Mouse (Mus musculus): ENCODE results near the gene Gm9046. TPM values are rescaled to one million over a fixed set of nuclear protein-coding genes. Genes with fewer than 3 reads are reported as not detected.
"Not testable (repeated sequence)": the region's sequence is repeated elsewhere in the genome, so short reads cannot be mapped to it uniquely, and the experiment has no call there.

Gene Gm9046
- not detected in 2 replicates for polyA plus RNA-seq (2014; fragmentation: Nextera tagmentation; extraction: Ambion mirVana)

GRCm38 (mm10) chr10:118343155-118343554, at the start of gene Gm9046:
Gene Gm9046 (minus strand): TSS chr10:118343255.
- not testable (repeated sequence) for H3K4me1 ChIP-seq (ENCODE audit: control insufficient read depth, insufficient read depth, low read length)

GRCm38 (mm10) chr10:118370443-118370842, 27.4 kb upstream of the Gm9046 start:
- H3K36me3 ChIP-seq (ENCODE audit: control insufficient read depth, insufficient read depth, low read length): no peaks in the 10 kb centered on the region
- no peak overlapping the region for H3K9ac ChIP-seq (replicated peaks; ENCODE audit: low read depth, low read length)
- no peaks in the 10 kb centered on the region for H3K9me3 ChIP-seq (ENCODE audit: control insufficient read depth, low read depth, low read length)
- 0 out of 2 replicates have a peak overlapping the region, but pooled peaks have one; percentile 20 for H3K4me2 ChIP-seq (replicated peaks; ENCODE audit: low read depth, low read length)
- no peaks in the 10 kb centered on the region for H3K27me3 ChIP-seq (ENCODE audit: control insufficient read depth, insufficient read depth, low read length)
- H3K4me1 ChIP-seq (ENCODE audit: control insufficient read depth, insufficient read depth, low read length): 0 out of 2 replicates have a peak, but pooled peaks cover 2% of the 10 kb centered on the region
- 7% methylated on average over 10 of the region's 10 CpGs for WGBS
- H3K27ac ChIP-seq (ENCODE audit: low read length): no peak overlapping the region
- peak; percentile 85 for ATAC-seq (ENCODE audit: insufficient number of reproducible peaks, insufficient read depth, low FRiP score, low read depth)
- H3K4me3 ChIP-seq (ENCODE audit: low read depth, low read length): no peak overlapping the region

More at GRCm38 (mm10) chr10:118343155-118343554, at the start of gene Gm9046:
- WGBS: no CpG with 5 or more reads among the region's 14 CpGs
- H3K4me3 ChIP-seq (ENCODE audit: low read depth, low read length); H3K36me3 ChIP-seq (ENCODE audit: control insufficient read depth, insufficient read depth, low read length); H3K9ac ChIP-seq (replicated peaks; ENCODE audit: low read depth, low read length); H3K27ac ChIP-seq (ENCODE audit: low read length); ATAC-seq (ENCODE audit: insufficient number of reproducible peaks, insufficient read depth, low FRiP score, low read depth); H3K27me3 ChIP-seq (ENCODE audit: control insufficient read depth, insufficient read depth, low read length); H3K9me3 ChIP-seq (ENCODE audit: control insufficient read depth, low read depth, low read length); H3K4me2 ChIP-seq (replicated peaks; ENCODE audit: low read depth, low read length): not testable (repeated sequence)

GRCm38 (mm10) chr10:118369518-118369917, 26.5 kb upstream of the Gm9046 start:
- no peak overlapping the region for H3K27ac ChIP-seq (ENCODE audit: low read length)
- no peak overlapping the region for H3K4me2 ChIP-seq (replicated peaks; ENCODE audit: low read depth, low read length)
- no peak overlapping the region for H3K9ac ChIP-seq (replicated peaks; ENCODE audit: low read depth, low read length)
- H3K4me1 ChIP-seq (ENCODE audit: control insufficient read depth, insufficient read depth, low read length): 0 out of 2 replicates have a peak, but pooled peaks cover 2% of the 10 kb centered on the region
- H3K9me3 ChIP-seq (ENCODE audit: control insufficient read depth, low read depth, low read length): no peaks in the 10 kb centered on the region
- no peak overlapping the region for H3K4me3 ChIP-seq (ENCODE audit: low read depth, low read length)
- no peaks in the 10 kb centered on the region for H3K36me3 ChIP-seq (ENCODE audit: control insufficient read depth, insufficient read depth, low read length)
- no peak for ATAC-seq (ENCODE audit: insufficient number of reproducible peaks, insufficient read depth, low FRiP score, low read depth)
- no peaks in the 10 kb centered on the region for H3K27me3 ChIP-seq (ENCODE audit: control insufficient read depth, insufficient read depth, low read length)
- WGBS: 93% methylated on average over 9 of the region's 9 CpGs

- H3K27me3 ChIP-seq (ENCODE audit: control insufficient read depth, insufficient read depth, low read length); H3K36me3 ChIP-seq (ENCODE audit: control insufficient read depth, insufficient read depth, low read length); ATAC-seq (ENCODE audit: insufficient number of reproducible peaks, insufficient read depth, low FRiP score, low read depth); H3K4me3 ChIP-seq (ENCODE audit: low read depth, low read length); H3K4me1 ChIP-seq (ENCODE audit: control insufficient read depth, insufficient read depth, low read length); H3K27ac ChIP-seq (ENCODE audit: low read length); H3K4me2 ChIP-seq (replicated peaks; ENCODE audit: low read depth, low read length); H3K9me3 ChIP-seq (ENCODE audit: control insufficient read depth, low read depth, low read length); H3K9ac ChIP-seq (replicated peaks; ENCODE audit: low read depth, low read length): not testable (repeated sequence)
- WGBS: 60% methylated on average over 1 of the region's 11 CpGs
Measured at GRCm38 (mm10) chr10:118354005-118354404, 10.9 kb upstream of the Gm9046 start, which contains the start of gene Gm9049. Gene Gm9049 (minus strand): TSS chr10:118354105.

GRCm38 (mm10) chr10:118348579-118348978, 5.5 kb upstream of the Gm9046 start, which contains the start of gene Gm9048:
Gene Gm9048 (minus strand): TSS chr10:118348679.
- H3K4me1 ChIP-seq (ENCODE audit: control insufficient read depth, insufficient read depth, low read length); H3K27me3 ChIP-seq (ENCODE audit: control insufficient read depth, insufficient read depth, low read length); H3K36me3 ChIP-seq (ENCODE audit: control insufficient read depth, insufficient read depth, low read length); H3K9me3 ChIP-seq (ENCODE audit: control insufficient read depth, low read depth, low read length); H3K4me2 ChIP-seq (replicated peaks; ENCODE audit: low read depth, low read length); H3K9ac ChIP-seq (replicated peaks; ENCODE audit: low read depth, low read length); H3K4me3 ChIP-seq (ENCODE audit: low read depth, low read length); H3K27ac ChIP-seq (ENCODE audit: low read length); ATAC-seq (ENCODE audit: insufficient number of reproducible peaks, insufficient read depth, low FRiP score, low read depth): not testable (repeated sequence)
- no CpG with 5 or more reads among the region's 14 CpGs for WGBS

GRCm38 (mm10) chr10:118337731-118338130, 5.3 kb downstream of the Gm9046 start, which contains the start of gene Gm9045:
Gene Gm9045 (minus strand): TSS chr10:118337831.
- H3K4me1 ChIP-seq (ENCODE audit: control insufficient read depth, insufficient read depth, low read length); H3K9me3 ChIP-seq (ENCODE audit: control insufficient read depth, low read depth, low read length); H3K4me3 ChIP-seq (ENCODE audit: low read depth, low read length); H3K4me2 ChIP-seq (replicated peaks; ENCODE audit: low read depth, low read length); H3K27me3 ChIP-seq (ENCODE audit: control insufficient read depth, insufficient read depth, low read length); ATAC-seq (ENCODE audit: insufficient number of reproducible peaks, insufficient read depth, low FRiP score, low read depth); H3K27ac ChIP-seq (ENCODE audit: low read length); H3K36me3 ChIP-seq (ENCODE audit: control insufficient read depth, insufficient read depth, low read length); H3K9ac ChIP-seq (replicated peaks; ENCODE audit: low read depth, low read length): not testable (repeated sequence)
- no CpG with 5 or more reads among the region's 14 CpGs for WGBS

GRCm38 (mm10) chr10:118332308-118332707, 10.7 kb downstream of the Gm9046 start, which contains the start of gene Gm9044:
Gene Gm9044 (minus strand): TSS chr10:118332408.
- not testable (repeated sequence) for H3K36me3 ChIP-seq (ENCODE audit: control insufficient read depth, insufficient read depth, low read length); H3K9ac ChIP-seq (replicated peaks; ENCODE audit: low read depth, low read length); H3K27me3 ChIP-seq (ENCODE audit: control insufficient read depth, insufficient read depth, low read length); H3K4me3 ChIP-seq (ENCODE audit: low read depth, low read length); H3K4me1 ChIP-seq (ENCODE audit: control insufficient read depth, insufficient read depth, low read length); H3K27ac ChIP-seq (ENCODE audit: low read length); H3K4me2 ChIP-seq (replicated peaks; ENCODE audit: low read depth, low read length); ATAC-seq (ENCODE audit: insufficient number of reproducible peaks, insufficient read depth, low FRiP score, low read depth); H3K9me3 ChIP-seq (ENCODE audit: control insufficient read depth, low read depth, low read length)
- WGBS: no CpG with 5 or more reads among the region's 14 CpGs

GRCm38 (mm10) chr10:118326869-118327268, 16.2 kb downstream of the Gm9046 start, which contains the start of gene Gm9040:
Gene Gm9040 (minus strand): TSS chr10:118326969.
- no CpG with 5 or more reads among the region's 11 CpGs for WGBS

GRCm38 (mm10) chr10:118319024-118319423, 24.0 kb downstream of the Gm9046 start:
- H3K27ac ChIP-seq (ENCODE audit: low read length): no peak overlapping the region
- no peaks in the 10 kb centered on the region for H3K27me3 ChIP-seq (ENCODE audit: control insufficient read depth, insufficient read depth, low read length)
- ATAC-seq (ENCODE audit: insufficient number of reproducible peaks, insufficient read depth, low FRiP score, low read depth): no peak
- no peaks in the 10 kb centered on the region for H3K4me1 ChIP-seq (ENCODE audit: control insufficient read depth, insufficient read depth, low read length)
- no peak overlapping the region for H3K9ac ChIP-seq (replicated peaks; ENCODE audit: low read depth, low read length)
- H3K36me3 ChIP-seq (ENCODE audit: control insufficient read depth, insufficient read depth, low read length): no peaks in the 10 kb centered on the region
- no peak overlapping the region for H3K4me3 ChIP-seq (ENCODE audit: low read depth, low read length)
- H3K4me2 ChIP-seq (replicated peaks; ENCODE audit: low read depth, low read length): no peak overlapping the region
- H3K9me3 ChIP-seq (ENCODE audit: control insufficient read depth, low read depth, low read length): no peaks in the 10 kb centered on the region
- 82% methylated on average over 8 of the region's 8 CpGs for WGBS

More at GRCm38 (mm10) chr10:118326869-118327268, 16.2 kb downstream of the Gm9046 start, which contains the start of gene Gm9040:
- not testable (repeated sequence) for H3K36me3 ChIP-seq (ENCODE audit: control insufficient read depth, insufficient read depth, low read length); H3K4me1 ChIP-seq (ENCODE audit: control insufficient read depth, insufficient read depth, low read length); H3K9ac ChIP-seq (replicated peaks; ENCODE audit: low read depth, low read length); H3K27me3 ChIP-seq (ENCODE audit: control insufficient read depth, insufficient read depth, low read length); H3K27ac ChIP-seq (ENCODE audit: low read length); H3K9me3 ChIP-seq (ENCODE audit: control insufficient read depth, low read depth, low read length); ATAC-seq (ENCODE audit: insufficient number of reproducible peaks, insufficient read depth, low FRiP score, low read depth); H3K4me2 ChIP-seq (replicated peaks; ENCODE audit: low read depth, low read length); H3K4me3 ChIP-seq (ENCODE audit: low read depth, low read length)
